Mouse (Mus musculus) adrenal gland, postnatal 4 days (tissue): Measurements from ENCODE around the gene Nap1l1. TPM values are rescaled to one million over a fixed set of nuclear protein-coding genes. Genes with fewer than 3 reads are reported as not detected.
"Not testable (repeated sequence)": the region's sequence is repeated elsewhere in the genome, so short reads cannot be mapped to it uniquely, and the experiment has no call there.

Experiments used
- DNase-seq, 2 experiments: peaks; one replicate each; pipeline ENCODE4 v3.0.0; 2021 to 2022; ENCODE audit warnings: low spot score in 2 of 2, mixed read lengths in 2 of 2
- total RNA-seq, 2 experiments: library from RNA; stranded (reverse); gene quantifications; 2 replicates each; pipeline ENCODE4 v1.2.3; 2021

The Nap1l1 gene
- total RNA-seq, 2 experiments from 2014 or later, result 213 to 250 TPM

GRCm38 (mm10) chr10:111476989-111477510, 4.0 kb downstream of the Nap1l1 start:
- no peak for DNase-seq

GRCm38 (mm10) chr10:111479599-111479998, 6.6 kb downstream of the Nap1l1 start:
- no peak for DNase-seq

DNA sequence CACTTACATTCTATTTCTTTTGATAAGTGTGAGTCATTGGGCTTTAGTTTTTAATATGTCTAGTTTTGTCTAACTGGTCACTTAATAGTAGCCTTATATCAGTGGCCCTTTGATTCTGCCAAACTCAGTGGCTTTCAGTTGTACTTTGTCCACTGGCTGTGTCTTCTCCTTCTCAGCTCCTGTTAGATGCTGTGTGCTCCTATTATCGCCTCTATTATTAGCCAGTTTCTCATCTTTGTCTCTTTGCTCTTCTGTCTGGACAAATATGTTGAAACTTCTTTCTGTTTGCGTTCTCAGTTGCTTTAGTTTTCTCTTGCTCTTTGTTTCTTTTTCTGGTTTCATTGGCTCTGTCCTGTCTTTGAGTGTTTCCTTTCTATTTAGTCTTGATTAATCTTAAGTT, 9.6 kb downstream of the Nap1l1 start:
- no peak for DNase-seq

DNA sequence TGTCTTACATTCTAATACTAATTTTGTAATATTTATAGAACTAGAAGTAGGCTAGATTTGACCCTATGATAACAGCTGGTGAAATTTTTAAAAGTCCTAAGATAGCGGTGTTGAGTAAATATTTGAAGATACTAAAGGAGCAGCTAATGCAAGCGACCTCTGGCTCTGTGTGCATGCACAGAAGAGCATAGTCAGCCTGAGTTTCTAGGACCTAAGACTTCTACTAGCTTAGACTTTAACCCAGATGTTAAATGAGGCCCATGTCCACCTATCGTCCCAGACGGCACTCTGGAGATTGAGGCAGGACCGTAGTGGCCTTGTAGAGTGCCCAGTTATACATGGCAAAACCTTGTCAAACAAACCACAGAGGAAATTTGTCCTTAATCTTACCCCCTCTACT, 11.1 kb downstream of the Nap1l1 start:
- no peak for DNase-seq

DNA sequence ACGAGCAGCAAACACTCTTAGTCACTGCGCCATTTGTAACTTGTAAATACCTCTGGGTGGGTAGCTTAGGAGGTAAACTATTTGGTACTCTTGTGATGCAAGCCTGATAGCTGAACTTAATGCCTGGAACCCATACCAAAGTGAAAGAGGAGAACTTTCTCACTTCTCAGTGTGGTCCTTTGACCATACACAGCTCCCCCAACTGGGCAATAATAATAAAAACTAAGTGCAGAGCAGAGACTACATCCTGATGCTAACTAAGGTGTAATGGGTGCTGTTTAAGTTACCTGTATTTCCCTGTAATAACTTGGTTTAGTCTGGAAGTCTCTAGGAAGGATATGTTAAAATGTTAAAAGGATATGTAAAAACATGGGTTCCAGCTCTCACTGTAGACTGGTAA, 15.8 kb downstream of the Nap1l1 start:
- DNase-seq, result no peak

DNA sequence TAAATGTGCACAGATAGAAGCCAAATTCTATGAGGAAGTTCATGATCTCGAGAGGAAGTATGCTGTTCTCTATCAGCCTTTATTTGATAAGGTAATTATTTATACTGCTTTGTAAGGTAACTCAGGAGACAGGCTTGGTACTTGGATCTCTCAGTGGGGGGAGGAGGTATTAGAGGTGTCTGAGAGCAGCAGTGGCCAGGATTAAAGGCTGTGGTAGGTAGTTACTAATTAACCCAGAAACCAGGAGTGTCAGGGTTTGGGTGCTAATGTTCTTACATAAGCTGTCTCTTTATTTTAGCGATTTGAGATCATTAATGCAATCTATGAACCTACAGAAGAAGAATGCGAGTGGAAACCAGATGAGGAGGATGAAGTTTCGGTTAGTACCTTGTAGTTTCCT, 17.1 kb downstream of the Nap1l1 start:
- not testable (repeated sequence) for DNase-seq

DNA sequence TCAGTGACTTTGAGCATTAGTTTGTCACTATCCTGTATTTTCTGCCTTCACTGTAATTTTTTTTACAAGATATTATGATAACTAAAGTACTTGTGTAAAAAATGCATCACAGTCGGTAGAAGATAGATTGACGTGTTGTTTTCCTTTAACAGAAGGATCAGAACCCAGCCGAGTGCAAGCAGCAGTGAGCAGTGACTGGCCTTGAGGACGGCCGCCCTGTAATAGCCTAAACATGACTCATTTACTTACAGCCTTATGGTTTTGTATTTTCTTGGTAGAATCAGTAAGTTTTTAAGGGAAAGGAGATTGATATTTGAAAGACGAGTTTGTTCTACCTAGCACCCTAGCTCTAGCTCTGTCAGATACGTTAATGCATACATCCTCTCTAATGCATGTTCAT, 22.9 kb downstream of the Nap1l1 start:
- no peak for DNase-seq

- DNase-seq, result no peak
Measured at GRCm38 (mm10) chr10:111499892-111500291, 26.9 kb downstream of the Nap1l1 start.

- DNase-seq, result peak in 1 of 2 experiments; percentile 57
Measured at GRCm38 (mm10) chr10:111503071-111503470, 30.0 kb downstream of the Nap1l1 start.

GRCm38 (mm10) chr10:111503716-111504115, 30.7 kb downstream of the Nap1l1 start:
- DNase-seq, result no peak

DNA sequence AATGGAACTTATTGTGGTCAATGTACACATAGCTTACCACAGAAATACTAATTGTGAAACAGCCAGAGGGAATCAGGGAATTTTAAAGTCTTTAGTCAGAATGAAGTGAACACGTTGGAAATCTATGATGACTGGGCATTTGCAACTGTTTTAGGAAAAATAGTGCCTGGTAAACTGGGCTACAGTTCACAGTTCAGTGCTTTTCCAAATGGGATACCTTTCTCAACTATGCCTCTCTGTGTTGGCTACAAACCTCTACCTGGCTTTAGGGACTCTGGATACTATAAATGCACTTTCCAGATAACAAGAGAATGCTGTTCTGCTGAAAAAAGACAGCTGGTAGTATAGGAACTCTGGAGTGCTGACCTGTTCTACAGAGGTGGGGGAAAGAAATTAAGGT, 31.6 kb downstream of the Nap1l1 start:
- no peak for DNase-seq

DNA sequence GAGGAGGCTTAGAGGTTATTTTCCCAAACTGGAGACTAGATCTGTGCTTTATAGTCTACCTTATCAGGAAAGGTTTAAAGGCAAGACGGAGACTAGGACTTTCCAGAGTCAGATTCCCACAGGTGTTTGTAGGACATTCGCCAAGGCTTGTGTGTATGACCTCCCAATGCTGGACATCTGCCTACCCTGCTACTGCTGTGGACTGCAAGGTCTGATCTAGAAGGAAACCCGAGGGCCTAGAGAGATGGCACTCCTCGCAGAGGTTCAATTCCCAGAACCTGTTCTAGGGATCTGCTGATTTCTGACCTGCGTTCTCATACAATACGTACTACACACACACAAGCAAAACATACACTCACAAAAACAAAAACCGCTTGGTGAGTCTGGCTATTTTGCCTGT, 32.4 kb downstream of the Nap1l1 start:
- no peak for DNase-seq

DNA sequence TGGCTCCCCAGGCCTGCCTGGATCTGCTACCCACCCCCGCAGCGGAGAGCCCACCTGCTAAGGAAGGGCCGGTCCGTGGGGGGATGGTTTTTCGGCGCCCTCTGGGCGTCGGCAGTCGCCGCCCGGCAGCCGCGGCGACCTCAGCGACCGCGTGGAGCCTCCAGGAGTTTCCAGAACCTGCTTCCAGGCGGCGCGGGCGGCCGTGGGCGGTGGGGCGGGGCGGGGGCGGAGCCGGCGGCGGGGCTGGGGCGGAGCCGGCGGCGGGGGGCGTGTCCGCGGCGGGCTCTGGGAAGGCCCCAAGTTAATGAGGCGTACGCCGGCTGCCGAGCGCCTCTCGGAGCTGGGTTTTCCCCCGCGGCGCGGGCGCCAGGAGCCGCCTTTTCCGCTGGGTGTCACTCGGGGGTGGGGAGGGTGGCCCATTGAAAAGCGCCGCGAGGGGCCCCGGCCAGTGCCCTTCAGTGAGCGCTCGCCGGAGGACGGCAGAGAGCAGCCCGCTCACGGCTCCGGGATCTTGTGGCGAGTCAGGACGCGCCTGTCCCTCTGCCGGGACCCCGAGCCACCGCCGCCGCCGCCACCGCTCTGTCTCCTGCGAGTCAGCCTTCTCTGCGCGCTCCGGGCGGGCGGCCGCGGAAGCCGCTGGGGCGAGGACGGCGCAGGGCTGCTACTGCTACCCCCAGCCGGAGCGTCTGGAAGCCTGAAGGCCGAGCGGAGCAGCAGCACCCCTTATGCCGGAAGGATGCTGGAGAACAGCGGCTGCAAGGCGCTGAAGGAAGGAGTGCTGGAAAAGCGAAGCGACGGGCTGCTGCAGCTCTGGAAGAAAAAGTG, 33.3 kb downstream of the Nap1l1 start, which contains the start of gene Phlda1:
TSS of gene Phlda1 (plus strand) at position 186 of the 825 bp plus-strand sequence.
- DNase-seq, result peak; percentile 90 to 94

DNA sequence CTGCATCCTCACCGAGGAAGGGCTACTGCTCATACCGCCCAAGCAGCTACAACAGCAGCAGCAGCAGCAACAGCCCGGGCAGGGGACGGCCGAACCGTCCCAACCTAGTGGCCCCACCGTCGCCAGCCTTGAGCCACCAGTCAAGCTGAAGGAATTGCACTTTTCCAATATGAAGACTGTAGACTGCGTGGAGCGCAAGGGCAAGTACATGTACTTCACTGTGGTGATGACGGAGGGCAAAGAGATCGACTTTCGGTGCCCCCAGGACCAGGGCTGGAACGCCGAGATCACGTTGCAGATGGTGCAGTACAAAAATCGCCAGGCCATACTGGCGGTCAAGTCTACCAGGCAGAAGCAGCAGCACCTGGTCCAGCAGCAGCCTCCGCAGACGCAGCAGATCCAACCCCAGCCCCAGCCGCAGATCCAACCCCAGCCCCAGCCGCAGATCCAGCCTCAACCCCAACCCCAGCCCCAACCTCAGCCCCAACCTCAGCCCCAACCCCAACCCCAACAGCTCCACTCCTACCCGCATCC, 34.0 kb downstream of the Nap1l1 start:
- no peak for DNase-seq

- no peak for DNase-seq
Measured at GRCm38 (mm10) chr10:111507460-111508211, 34.6 kb downstream of the Nap1l1 start.

DNA sequence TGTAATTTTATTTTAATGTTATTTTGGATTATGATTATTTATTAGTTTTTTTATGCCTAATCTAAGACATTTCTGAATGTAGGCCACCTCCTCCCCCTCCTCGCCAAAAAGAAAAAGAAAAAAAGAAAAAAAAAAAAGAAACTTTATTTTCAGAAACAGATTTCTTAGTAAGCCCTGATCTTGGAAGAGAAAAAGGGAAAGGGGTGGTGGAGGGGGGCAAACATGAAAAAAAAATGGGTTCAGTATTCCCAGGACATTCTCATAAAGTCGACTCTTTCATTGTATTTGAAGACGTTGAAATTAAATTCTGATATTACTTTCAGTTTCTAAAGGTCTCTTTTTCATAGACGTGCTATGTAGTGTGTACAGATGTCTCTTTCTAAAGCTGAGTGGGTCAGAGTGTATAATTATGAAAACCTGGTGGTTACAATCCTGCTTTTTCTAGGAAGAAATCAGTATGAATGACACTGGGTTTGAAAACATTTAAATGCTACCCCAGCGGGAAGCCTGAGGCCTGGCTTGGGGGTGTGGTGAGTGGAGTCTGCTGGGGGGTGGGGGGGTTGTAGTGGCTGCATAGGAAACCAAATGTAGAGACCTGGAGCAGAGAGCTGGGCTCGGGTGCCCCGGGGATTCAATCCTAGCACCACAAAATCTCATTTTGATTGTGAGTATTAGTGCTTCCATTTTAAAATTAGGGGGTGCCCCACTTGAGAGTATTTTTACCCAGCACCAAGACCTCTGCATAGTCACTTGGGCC, 35.5 kb downstream of the Nap1l1 start:
- DNase-seq, result no peak

DNA sequence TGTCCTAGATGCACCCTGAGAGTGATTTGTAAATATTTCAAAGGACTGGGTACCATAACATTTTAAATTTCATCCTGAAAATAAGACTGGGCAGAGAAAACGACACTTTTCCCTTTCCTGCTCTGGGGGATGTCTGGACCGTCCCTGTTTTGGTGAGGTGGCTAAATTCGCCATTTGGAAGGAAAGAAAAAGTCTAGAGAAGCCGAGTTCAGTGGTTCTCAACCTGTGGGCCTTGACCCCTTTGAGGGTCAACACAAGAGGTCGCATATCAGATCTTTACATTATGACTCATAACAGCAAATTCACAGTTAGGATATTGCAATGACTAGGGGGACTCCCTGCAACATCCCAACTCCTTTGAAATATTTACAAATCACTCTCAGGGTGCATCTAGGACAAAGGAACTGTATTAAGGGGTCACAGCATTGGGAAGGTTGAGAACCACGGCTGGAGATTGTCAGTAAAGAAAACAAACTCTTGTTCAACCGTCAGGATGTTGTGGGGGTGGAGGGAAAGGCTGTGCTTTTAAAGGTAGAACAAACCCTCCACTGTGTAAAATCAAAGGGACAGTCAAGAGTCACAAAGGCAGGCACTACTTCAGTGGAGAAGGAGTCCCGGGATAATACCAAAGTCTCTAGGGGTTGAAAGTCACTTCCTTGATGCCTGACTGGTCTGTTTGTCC, 36.2 kb downstream of the Nap1l1 start:
- DNase-seq, result no peak

GRCm38 (mm10) chr10:111509981-111510380, 37.0 kb downstream of the Nap1l1 start:
- DNase-seq, result no peak

DNA sequence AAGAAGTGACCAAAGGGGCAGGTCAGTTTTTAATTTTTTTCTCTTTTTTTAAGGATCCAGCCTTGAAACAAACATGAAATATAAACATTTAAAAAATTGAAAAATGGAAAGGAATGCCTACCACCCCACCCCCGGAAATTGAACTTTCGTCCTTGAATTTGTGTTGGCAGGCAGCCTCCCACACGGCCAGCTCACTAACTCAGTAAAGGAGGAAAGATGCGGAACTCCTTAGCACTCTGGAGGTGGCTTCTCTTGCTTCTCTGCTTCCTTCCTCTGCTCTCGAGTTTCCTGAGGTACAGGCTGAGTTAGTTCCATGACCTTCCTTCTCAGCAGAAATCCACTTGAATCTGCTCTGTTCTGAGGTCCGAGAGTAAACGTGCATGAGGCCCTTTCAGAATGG, 37.8 kb downstream of the Nap1l1 start:
- no peak for DNase-seq

- no peak for DNase-seq
Measured at GRCm38 (mm10) chr10:111512036-111512568, 39.1 kb downstream of the Nap1l1 start.
